Mouse (Mus musculus) liver, embryonic 11.5 days (tissue): ENCODE data around the gene Zfp872. TPM values are rescaled to one million over a fixed set of nuclear protein-coding genes. Genes with fewer than 3 reads are reported as not detected.

ENCODE experiments used
- ATAC-seq: fragments of 200-750 bp; cut with Nextera tagmentation; replicated peaks from 2 replicates; pipeline ENCODE4 v1.8.0; 2017; ENCODE audit warnings: moderate number of reproducible peaks, mild to moderate bottlenecking, moderate TSS enrichment, moderate library complexity; ENCODE audit not compliant: low FRiP score
- DNase-seq: peaks from one replicate; pipeline ENCODE4 v3.0.0-alpha.2; 2017; ENCODE audit warnings: low spot score
- H3K27ac ChIP-seq: fragments of 300-500 bp; sonication (generic); 2 replicates; pipeline ENCODE4 v1.5.1; 2014; ENCODE audit warnings: mild to moderate bottlenecking, low read depth, low read length, control low read depth
- H3K27me3 ChIP-seq: fragments of 300-500 bp; sonication (generic); replicated peaks from 2 replicates; pipeline ENCODE4 v1.6.1; 2014; ENCODE audit warnings: low read length, mixed read lengths; ENCODE audit not compliant: control insufficient read depth, insufficient read depth
- H3K36me3 ChIP-seq: fragments of 300-500 bp; sonication (generic); 2 replicates; pipeline ENCODE4 v1.6.1; 2014; ENCODE audit warnings: mild to moderate bottlenecking, low read length, moderate library complexity, mixed read lengths; ENCODE audit not compliant: control insufficient read depth, insufficient read depth
- H3K4me1 ChIP-seq: fragments of 300-500 bp; sonication (generic); replicated peaks from 2 replicates; pipeline ENCODE4 v1.6.1; 2014; ENCODE audit warnings: low read length, mixed read lengths; ENCODE audit not compliant: control insufficient read depth, insufficient read depth
- H3K4me2 ChIP-seq: fragments of 300-500 bp; sonication (generic); 2 replicates; pipeline ENCODE4 v1.6.1; 2014; ENCODE audit warnings: mild to moderate bottlenecking, control low read depth, moderate library complexity
- H3K4me3 ChIP-seq: fragments of 300-500 bp; sonication (generic); 2 replicates; pipeline ENCODE4 v1.5.1; 2014; ENCODE audit warnings: low read depth, low read length, control low read depth
- H3K9ac ChIP-seq: fragments of 300-500 bp; sonication (generic); 2 replicates; pipeline ENCODE4 v1.6.1; 2014; ENCODE audit warnings: low read depth, low read length, control low read depth
- H3K9me3 ChIP-seq: fragments of 300-500 bp; sonication (generic); 2 replicates; pipeline ENCODE4 v1.6.1; 2016; ENCODE audit warnings: low read length, inconsistent platforms, mixed read lengths; ENCODE audit not compliant: control insufficient read depth
- WGBS: fragments of 180-500 bp; shearing (Covaris S2); extraction: QIAGEN DNeasy Blood & Tissue Kit; methylation state at CpG from one replicate; pipeline ENCODE4 v1.1.7; 2014; 5-methylcytosine and 5-hydroxymethylcytosine counted together
- polyA plus RNA-seq: library from polyadenylated mRNA; unstranded; fragments of >200 nt; fragmentation: Nextera tagmentation; extraction: Ambion mirVana; gene quantifications from 2 replicates; pipeline ENCODE4 v1.2.1, GENCODE M21; 2014

Gene Zfp872
- polyA plus RNA-seq, 1 experiment from 2014 or later = 0.15 TPM

- peaks cover 3% of the 10 kb centered on the region; the same call in 1 of the 2 replicates for H3K36me3 ChIP-seq
- H3K9ac ChIP-seq = no peak overlapping the region
- no peaks in the 10 kb centered on the region for H3K9me3 ChIP-seq
- WGBS = 75% methylated on average over 7 of the region's 7 CpGs
- no peaks in the 10 kb centered on the region for H3K27me3 ChIP-seq
- DNase-seq = no peak
- no peak for ATAC-seq
- H3K27ac ChIP-seq = no peak overlapping the region
- no peak overlapping the region for H3K4me3 ChIP-seq
- no peaks in the 10 kb centered on the region; the same call in 1 of the 2 replicates for H3K4me1 ChIP-seq
- H3K4me2 ChIP-seq = no peak overlapping the region
Observed at GRCm38 (mm10) chr9:22229386-22230026, 41.6 kb downstream of the Zfp872 start.

DNA sequence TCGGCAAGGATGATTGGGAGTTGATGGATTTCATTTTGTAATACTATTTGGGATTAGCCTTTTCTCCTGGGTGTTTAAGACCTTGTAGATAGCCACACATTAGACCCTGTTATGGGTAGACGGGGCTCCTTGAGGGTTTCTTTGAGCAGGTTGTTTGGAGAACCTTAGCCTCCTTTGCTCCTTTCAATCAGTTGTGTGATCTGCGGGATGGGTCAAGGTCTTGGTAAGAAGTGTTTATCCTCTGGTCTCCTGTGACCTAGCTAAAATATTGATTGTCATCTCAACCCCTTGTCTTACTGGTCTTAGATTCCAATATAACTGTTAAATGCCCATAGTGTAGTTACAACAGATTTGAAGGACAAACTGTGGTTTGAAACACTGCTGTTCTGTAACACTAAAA lies 42.2 kb downstream of the Zfp872 start:
- Histone ChIP-seq H3K27ac (no peak overlapping the region), H3K4me3 (no peak overlapping the region), H3K9me3 (no peaks in the 10 kb centered on the region), H3K36me3 (peaks cover 5% of the 10 kb centered on the region; the same call in 1 of the 2 replicates), H3K27me3 (no peaks in the 10 kb centered on the region), H3K9ac (no peak overlapping the region), H3K4me2 (no peak overlapping the region), H3K4me1 (no peaks in the 10 kb centered on the region; the same call in 1 of the 2 replicates)
- no peak for DNase-seq
- no peak for ATAC-seq
- 81% methylated on average over 3 of the region's 3 CpGs for WGBS

- Histone ChIP-seq H3K36me3 (peaks cover 10% of the 10 kb centered on the region; the same call in 1 of the 2 replicates), H3K4me2 (no peak overlapping the region), H3K9ac (no peak overlapping the region), H3K27ac (no peak overlapping the region), H3K4me3 (no peak overlapping the region), H3K9me3 (no peaks in the 10 kb centered on the region), H3K4me1 (no peaks in the 10 kb centered on the region; the same call in 1 of the 2 replicates), H3K27me3 (no peaks in the 10 kb centered on the region)
- DNase-seq (no peak), ATAC-seq (no peak)
Observed at GRCm38 (mm10) chr9:22230556-22230955, 42.7 kb downstream of the Zfp872 start.

GRCm38 (mm10) chr9:22240001-22240400 lies 52.1 kb downstream of the Zfp872 start:
- H3K27me3 ChIP-seq = no peaks in the 10 kb centered on the region
- no peak for DNase-seq
- no peak overlapping the region for H3K9ac ChIP-seq
- H3K9me3 ChIP-seq = peaks cover 7% of the 10 kb centered on the region; the same call in 1 of the 2 replicates
- no peak overlapping the region for H3K4me2 ChIP-seq
- H3K36me3 ChIP-seq = peaks cover 63% of the 10 kb centered on the region
- H3K4me3 ChIP-seq = no peak overlapping the region
- no peaks in the 10 kb centered on the region for H3K4me1 ChIP-seq
- 93% methylated on average over 4 of the region's 4 CpGs for WGBS
- no peak overlapping the region for H3K27ac ChIP-seq
- no peak for ATAC-seq

GRCm38 (mm10) chr9:22244242-22244641 lies 56.4 kb downstream of the Zfp872 start:
- Histone ChIP-seq H3K4me3 (no peak overlapping the region), H3K9me3 (peaks cover 14% of the 10 kb centered on the region), H3K4me1 (no peaks in the 10 kb centered on the region), H3K27ac (no peak overlapping the region), H3K36me3 (peaks cover 54% of the 10 kb centered on the region), H3K4me2 (no peak overlapping the region), H3K27me3 (no peaks in the 10 kb centered on the region), H3K9ac (no peak overlapping the region)
- DNase-seq = no peak
- 86% methylated on average over 2 of the region's 2 CpGs for WGBS
- ATAC-seq = no peak

Other genes with a start within 250 kb of the Zfp872 start
- 9.8 and 11.9 TPM in 2 replicates for gene Swsap1, start 232.3 kb upstream of the Zfp872 start, polyA plus RNA-seq
- gene Epor, start 224.6 kb upstream of the Zfp872 start, polyA plus RNA-seq = 131 TPM in 2 replicates
- 0.34 and 0.55 TPM in 2 replicates for gene Rgl3, start 198.6 kb upstream of the Zfp872 start, polyA plus RNA-seq
- gene Ccdc151, start 185.5 kb upstream of the Zfp872 start, polyA plus RNA-seq = 0.23 and 0.29 TPM in 2 replicates
- 89.4 and 89.5 TPM in 2 replicates for gene Prkcsh, start 185.3 kb upstream of the Zfp872 start, polyA plus RNA-seq
- 0.19 and 0.25 TPM in 2 replicates for gene Elavl3, start 136.1 kb upstream of the Zfp872 start, polyA plus RNA-seq
- gene Gm49318, start 116.8 kb upstream of the Zfp872 start, polyA plus RNA-seq = not detected in 2 replicates
- gene Zfp653, start 116.7 kb upstream of the Zfp872 start, polyA plus RNA-seq = 5.5 and 7.5 TPM in 2 replicates
- gene Ecsit, start 102.7 kb upstream of the Zfp872 start, polyA plus RNA-seq = 55.1 and 59.2 TPM in 2 replicates
- gene Cnn1, start 88.9 kb upstream of the Zfp872 start, polyA plus RNA-seq = 3.6 and 6.2 TPM in 2 replicates
- 159 and 169 TPM in 2 replicates for gene Elof1, start 70.9 kb upstream of the Zfp872 start, polyA plus RNA-seq
- gene Acp5, start 52.4 kb upstream of the Zfp872 start, polyA plus RNA-seq = 156 and 162 TPM in 2 replicates
- 66.6 and 67.9 TPM in 2 replicates for gene Pigyl, start 31.2 kb upstream of the Zfp872 start, polyA plus RNA-seq
- 16.9 and 19.7 TPM in 2 replicates for gene Zfp809, start 37.6 kb downstream of the Zfp872 start, polyA plus RNA-seq
- gene Zfp599, start 71.8 kb downstream of the Zfp872 start, polyA plus RNA-seq = 4.8 and 5.0 TPM in 2 replicates
- 9.7 and 12.1 TPM in 2 replicates for gene Zfp810, start 119.6 kb downstream of the Zfp872 start, polyA plus RNA-seq
- 42.6 and 45.5 TPM in 2 replicates for gene Anln, start 201.1 kb downstream of the Zfp872 start, polyA plus RNA-seq
- gene 9530077C05Rik, start 223.4 kb downstream of the Zfp872 start, polyA plus RNA-seq = 2.5 and 3.6 TPM in 2 replicates